Mouse (Mus musculus) myocyte (in vitro differentiated cells): ENCODE measurements at regions not wholly inside any gene's neighbourhood (a gene's known extent, or its start where the extent isn't known, plus 50 kb on each side); places are given as distances from the start of the nearest gene placed in this dataset.

ENCODE experiments used
- H3K27me3 ChIP-seq: one replicate; pipeline ENCODE4 v1.6.1; 2011; ENCODE audit not compliant: control insufficient read depth, insufficient read depth, insufficient read length
- H3K36me3 ChIP-seq: one replicate; pipeline ENCODE4 v1.6.1; 2011; ENCODE audit not compliant: control insufficient read depth, insufficient read depth
- H3K4me2 ChIP-seq: one replicate; pipeline ENCODE4 v1.6.1; 2011; ENCODE audit warnings: low read depth, control low read depth
- H3K4me3 ChIP-seq: one replicate; pipeline ENCODE4 v1.5.1; 2011; ENCODE audit warnings: mild to moderate bottlenecking, control low read depth, moderate library complexity
- H3K79me2 ChIP-seq: one replicate; pipeline ENCODE4 v1.6.1; 2011; ENCODE audit not compliant: control insufficient read depth, insufficient read depth
- H3ac ChIP-seq: one replicate; pipeline ENCODE4 v1.6.1; 2011; ENCODE audit not compliant: control insufficient read depth, insufficient read length
- CEBPB ChIP-seq: IDR thresholded peaks from 2 replicates; pipeline ENCODE4 v1.6.1; 2011; ENCODE audit warnings: mild to moderate bottlenecking, moderate library complexity; ENCODE audit not compliant: poor library complexity, insufficient read depth, severe bottlenecking
- E2F4 ChIP-seq: IDR thresholded peaks from one replicate; pipeline ENCODE4 v1.6.1; 2011; ENCODE audit warnings: mild to moderate bottlenecking, control low read depth, moderate library complexity; ENCODE audit not compliant: insufficient read depth
- MAX ChIP-seq: IDR thresholded peaks from one replicate; pipeline ENCODE4 v1.6.1; 2011; ENCODE audit warnings: low read depth, mild to moderate bottlenecking, control low read depth
- MYOD1 ChIP-seq, 3 experiments: IDR thresholded peaks; one replicate each; pipeline ENCODE4 v1.6.1; 2011; ENCODE audit warnings: control low read depth in 2 of 3, low read depth in 2 of 3, mild to moderate bottlenecking in 2 of 3, moderate library complexity in 1 of 3; ENCODE audit not compliant: insufficient read length in 2 of 3, control insufficient read depth in 1 of 3
- MYOG ChIP-seq, 3 experiments: IDR thresholded peaks; one replicate each; pipeline ENCODE4 v1.6.1; 2011; ENCODE audit warnings: control low read depth in 2 of 3, low read depth in 2 of 3, mild to moderate bottlenecking in 2 of 3; ENCODE audit not compliant: insufficient read length in 2 of 3, control insufficient read depth in 1 of 3, insufficient read depth in 1 of 3
- POLR2A ChIP-seq: IDR thresholded peaks from one replicate; pipeline ENCODE4 v1.6.1; 2011; ENCODE audit warnings: low read depth, mild to moderate bottlenecking, control low read depth, moderate library complexity; ENCODE audit not compliant: insufficient read length
- POLR2AphosphoS2 ChIP-seq: IDR thresholded peaks from one replicate; pipeline ENCODE4 v1.6.1; 2011; ENCODE audit warnings: low read depth, control low read depth; ENCODE audit not compliant: insufficient read length
- REST ChIP-seq: IDR thresholded peaks from one replicate; pipeline ENCODE4 v1.6.1; 2011; ENCODE audit warnings: mild to moderate bottlenecking, control low read depth, moderate library complexity; ENCODE audit not compliant: insufficient read depth, insufficient read length
- SRF ChIP-seq: IDR thresholded peaks from one replicate; pipeline ENCODE4 v1.6.1; 2011; ENCODE audit warnings: low read depth; ENCODE audit not compliant: control insufficient read depth, insufficient read length
- TCF12 ChIP-seq: IDR thresholded peaks from one replicate; pipeline ENCODE4 v1.6.1; 2011; ENCODE audit warnings: mild to moderate bottlenecking, control low read depth; ENCODE audit not compliant: poor library complexity, insufficient read depth, severe bottlenecking
- TCF3 ChIP-seq: IDR thresholded peaks from one replicate; pipeline ENCODE4 v1.6.1; 2011; ENCODE audit warnings: low read depth, control low read depth; ENCODE audit not compliant: insufficient read length
- USF1 ChIP-seq: IDR thresholded peaks from one replicate; pipeline ENCODE4 v1.6.1; 2011; ENCODE audit warnings: low read depth, mild to moderate bottlenecking, control low read depth, moderate library complexity

GRCm38 (mm10) chrX:11435338-11435737, 107.7 kb downstream of the H2al1j start:
- Histone ChIP-seq H3K27me3 (no peaks in the 10 kb centered on the region), H3K36me3 (no peaks in the 10 kb centered on the region), H3ac (no peak overlapping the region), H3K79me2 (no peaks in the 10 kb centered on the region), H3K4me3 (no peak overlapping the region), H3K4me2 (no peak overlapping the region)
- TF ChIP-seq POLR2A (no peak), MYOD1 (IDR thresholded peaks at IDR 0.05; ENCODE audit: control insufficient read depth in 1 of 3, insufficient read length in 2 of 3, low read depth in 2 of 3) (no peak), CEBPB (no peak), SRF (no peak), TCF12 (no peak), REST (no peak), USF1 (no peak), MYOG (IDR thresholded peaks at IDR 0.05; ENCODE audit: control insufficient read depth in 1 of 3, insufficient read depth in 1 of 3, insufficient read length in 2 of 3, low read depth in 2 of 3) (no peak), TCF3 (no peak), POLR2AphosphoS2 (no peak), E2F4 (no peak), MAX (no peak)

GRCm38 (mm10) chrX:11437151-11437944, 109.7 kb downstream of the H2al1j start:
- H3ac ChIP-seq: no peak overlapping the region
- H3K27me3 ChIP-seq: no peaks in the 10 kb centered on the region
- H3K79me2 ChIP-seq: no peaks in the 10 kb centered on the region
- H3K4me2 ChIP-seq: no peak overlapping the region
- no peaks in the 10 kb centered on the region for H3K36me3 ChIP-seq
- H3K4me3 ChIP-seq: no peak overlapping the region
- TF ChIP-seq E2F4 (no peak), POLR2A (no peak), MYOG (IDR thresholded peaks at IDR 0.05; ENCODE audit: control insufficient read depth in 1 of 3, insufficient read depth in 1 of 3, insufficient read length in 2 of 3, low read depth in 2 of 3) (no peak), SRF (no peak), MYOD1 (IDR thresholded peaks at IDR 0.05; ENCODE audit: control insufficient read depth in 1 of 3, insufficient read length in 2 of 3, low read depth in 2 of 3) (no peak), REST (no peak), CEBPB (no peak), POLR2AphosphoS2 (no peak), TCF12 (no peak), MAX (no peak), TCF3 (no peak), USF1 (no peak)

DNA sequence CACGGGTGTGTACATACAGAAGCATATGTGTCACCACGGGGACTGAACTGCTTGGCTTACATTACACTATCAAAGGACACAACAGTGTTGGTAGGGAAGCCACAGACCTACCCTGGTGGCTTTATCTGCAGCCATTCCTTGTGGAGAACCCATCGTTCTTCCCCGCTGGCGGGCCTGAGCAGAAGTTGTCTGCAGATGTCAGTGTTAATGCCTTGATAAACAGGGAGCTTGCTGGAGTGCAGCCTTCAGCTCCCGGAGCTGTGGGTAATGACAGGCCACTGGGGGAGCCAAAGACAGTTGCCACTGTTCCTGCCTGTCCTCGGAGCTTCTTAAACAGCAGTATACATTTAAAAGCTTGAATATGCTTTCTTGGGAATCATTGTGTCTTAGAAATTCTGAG, 115.9 kb downstream of the H2al1j start:
- TF ChIP-seq CEBPB (no peak), E2F4 (no peak), REST (no peak), MYOD1 (IDR thresholded peaks at IDR 0.05; ENCODE audit: control insufficient read depth in 1 of 3, insufficient read length in 2 of 3, low read depth in 2 of 3) (no peak), POLR2AphosphoS2 (no peak), POLR2A (no peak)
- Histone ChIP-seq H3ac (no peak overlapping the region), H3K79me2 (no peaks in the 10 kb centered on the region), H3K36me3 (no peaks in the 10 kb centered on the region), H3K4me2 (no peak overlapping the region), H3K27me3 (no peaks in the 10 kb centered on the region), H3K4me3 (no peak overlapping the region)

GRCm38 (mm10) chrX:11444261-11444725, 116.7 kb downstream of the H2al1j start:
- Histone ChIP-seq H3K36me3 (no peaks in the 10 kb centered on the region), H3K4me2 (no peak overlapping the region), H3ac (no peak overlapping the region), H3K4me3 (no peak overlapping the region), H3K79me2 (no peaks in the 10 kb centered on the region), H3K27me3 (no peaks in the 10 kb centered on the region)
- TF ChIP-seq TCF12 (no peak), MYOG (IDR thresholded peaks at IDR 0.05; ENCODE audit: control insufficient read depth in 1 of 3, insufficient read depth in 1 of 3, insufficient read length in 2 of 3, low read depth in 2 of 3) (no peak), CEBPB (no peak), REST (no peak), E2F4 (no peak), MAX (no peak), POLR2AphosphoS2 (no peak), TCF3 (no peak), POLR2A (no peak), USF1 (no peak), SRF (no peak), MYOD1 (IDR thresholded peaks at IDR 0.05; ENCODE audit: control insufficient read depth in 1 of 3, insufficient read length in 2 of 3, low read depth in 2 of 3) (no peak)

- no peak for TF ChIP-seq MAX
- no peak for TF ChIP-seq POLR2A
- TF ChIP-seq CEBPB: no peak
- no peak for TF ChIP-seq TCF3
- no peak for TF ChIP-seq TCF12
- TF ChIP-seq POLR2AphosphoS2: no peak
- TF ChIP-seq USF1: no peak
- TF ChIP-seq REST: no peak
- no peak for TF ChIP-seq MYOG (IDR thresholded peaks at IDR 0.05; ENCODE audit: control insufficient read depth in 1 of 3, insufficient read depth in 1 of 3, insufficient read length in 2 of 3, low read depth in 2 of 3)
- no peak for TF ChIP-seq E2F4
- TF ChIP-seq SRF: no peak
- no peak for TF ChIP-seq MYOD1 (IDR thresholded peaks at IDR 0.05; ENCODE audit: control insufficient read depth in 1 of 3, insufficient read length in 2 of 3, low read depth in 2 of 3)
- H3K4me3 ChIP-seq: no peak overlapping the region
- no peak overlapping the region for H3K4me2 ChIP-seq
- H3ac ChIP-seq: no peak overlapping the region
- H3K79me2 ChIP-seq: no peaks in the 10 kb centered on the region
- no peaks in the 10 kb centered on the region for H3K27me3 ChIP-seq
- H3K36me3 ChIP-seq: no peaks in the 10 kb centered on the region
Measured at GRCm38 (mm10) chrX:11448711-11449110, 121.1 kb downstream of the H2al1j start.
